ENCODE assay signal across 31 mouse cellular contexts in the genomic region with DNA sequence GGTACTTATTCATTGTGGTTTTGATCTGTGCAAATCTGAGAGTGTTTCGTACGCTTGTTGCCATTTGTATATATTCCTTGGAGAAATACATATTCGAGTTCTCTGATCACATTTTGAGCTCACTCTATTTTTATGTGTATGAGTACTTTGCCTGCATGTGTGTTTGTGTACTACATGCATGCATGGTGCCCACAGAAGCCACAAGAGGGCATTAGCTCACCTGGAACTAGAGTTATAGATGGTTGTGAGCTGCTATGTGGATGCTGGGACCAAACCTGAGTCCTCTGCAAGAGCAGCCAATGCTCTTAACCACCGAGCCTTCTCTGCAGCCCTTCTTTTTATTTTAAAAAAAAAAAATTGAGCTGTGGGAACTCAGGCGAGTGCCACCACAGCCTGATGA. TPM values are rescaled to one million over a fixed set of nuclear protein-coding genes. Genes with fewer than 3 reads are reported as not detected.
DNase-seq lines count a peak whose midpoint lies in the region; ATAC-seq and TF ChIP-seq lines count a peak whose summit lies in the region.
"Had no signal": no experiment of that assay in that cellular context is flagged by ENCODE, and none has a peak within 500 bp of the region (broad histone marks: within the 10 kb centered on the region; RNA-seq: fewer than 3 reads in every experiment).

No protein-coding gene starts in this region.

- no peaks in the 10 kb centered on the region for H3K79me2 ChIP-seq in heart, adult 2 months (replicated peaks; ENCODE audit: control insufficient read depth, insufficient read depth, low read length)
- no peaks in the 10 kb centered on the region for H3K79me2 ChIP-seq in CH12.LX (replicated peaks; ENCODE audit: control insufficient read depth, extremely low read depth, insufficient read depth, poor library complexity, severe bottlenecking)

- dilution Hi-C loops in CH12.LX (cut with MboI; ENCODE audit: extremely low pct_ligation_motif_present, extremely low pct_unique_long_range_greater_than_20kb, low sequenced_read_pairs), result no loop called here

- no peak for TF ChIP-seq POLR2A in heart, adult 2 months (IDR thresholded peaks at IDR 0.05; ENCODE audit: insufficient read depth, low read depth, low read length)
- TF ChIP-seq POLR2A in CH12.LX (IDR thresholded peaks at IDR 0.05; ENCODE audit: low read depth, low read length), result no peak

- no peak overlapping the region for H3K4me3 ChIP-seq in heart, adult 2 months
- H3K4me3 ChIP-seq in layer of hippocampus, adult 2 months, result no peak overlapping the region
- no peak overlapping the region for H3K4me3 ChIP-seq in CH12.LX (replicated peaks in 1 of 3; ENCODE audit: low read depth in 2 of 3, low read length in 2 of 3, poor library complexity in 1 of 3)
- H3K4me3 ChIP-seq in stomach, postnatal 0 days (ENCODE audit: low read depth, low read length), result no peak overlapping the region
- H3K4me3 ChIP-seq in forebrain, embryonic 16.5 days (replicated peaks; ENCODE audit: low read length), result no peak overlapping the region
- H3K4me3 ChIP-seq: embryonic facial prominence, embryonic 10.5 days; embryonic facial prominence, embryonic 13.5 days; erythroblast, embryonic 14.5 days; forebrain, embryonic 13.5 days had no signal

- peak; percentile 18 for TF ChIP-seq RAD21 in CH12.LX (IDR thresholded peaks at IDR 0.05; ENCODE audit: low read depth, low read length)

- TF ChIP-seq EP300 in heart, adult 2 months (IDR thresholded peaks at IDR 0.05; ENCODE audit: insufficient read depth, low read depth, low read length), result no peak
- TF ChIP-seq EP300 in CH12.LX (IDR thresholded peaks at IDR 0.05; ENCODE audit: low read length), result no peak
- TF ChIP-seq EP300 in stomach, postnatal 0 days (optimal IDR thresholded peaks at IDR 0.05), result no peak

- TF ChIP-seq CTCF in heart, adult 2 months (IDR thresholded peaks at IDR 0.05), result peak; percentile 36
- TF ChIP-seq CTCF in layer of hippocampus, adult 2 months (conservative IDR thresholded peaks at IDR 0.05), result peak; percentile 42
- TF ChIP-seq CTCF in CH12.LX (conservative IDR thresholded peaks at IDR 0.05 in 1 of 2, IDR thresholded peaks at IDR 0.05 in 1 of 2; ENCODE audit: low read depth in 2 of 2, low read length in 2 of 2), result peak in 1 of 2 experiments; percentile 34; a peak in 2 of 4 replicates
- peak; percentile 36; the same call in 1 of the 2 replicates for TF ChIP-seq CTCF in stomach, postnatal 0 days (IDR thresholded peaks at IDR 0.05; ENCODE audit: low read depth)

- WGBS in heart, adult 2 months, result 95% methylated on average over 5 of the region's 5 CpGs
- WGBS in stomach, postnatal 0 days, result 97% methylated on average over 5 of the region's 5 CpGs
- 95% methylated on average over 5 of the region's 5 CpGs for WGBS in forebrain, embryonic 16.5 days

- no peak overlapping the region for H3K9ac ChIP-seq in heart, adult 2 months (ENCODE audit: low read depth, low read length)
- no peak overlapping the region for H3K9ac ChIP-seq in CH12.LX (ENCODE audit: insufficient read depth, low read depth)
- H3K9ac ChIP-seq in stomach, postnatal 0 days (ENCODE audit: low read length), result no peak overlapping the region
- no peak overlapping the region for H3K9ac ChIP-seq in forebrain, embryonic 16.5 days (replicated peaks; ENCODE audit: low read depth, low read length)
- H3K9ac ChIP-seq: embryonic facial prominence, embryonic 13.5 days; forebrain, embryonic 13.5 days; hindbrain, embryonic 14.5 days had no signal

- DNase-seq in heart, adult 2 months, result no peak
- no peak for DNase-seq in heart, postnatal 4 days
- DNase-seq in layer of hippocampus, adult 2 months (ENCODE audit: low spot score in 2 of 2), result no peak
- no peak for DNase-seq in layer of hippocampus, adult 9-10 months (ENCODE audit: low spot score)
- no peak for DNase-seq in CH12.LX (ENCODE audit: extremely low read depth)
- no peak for DNase-seq in stomach, postnatal 0 days (ENCODE audit: low spot score)
- DNase-seq: adrenal gland, adult 8-10 months; B cell, adult 2 months; cerebellum, adult 11-12 months; cerebellum, adult 8-10 months; cerebellum, postnatal 10 days; cerebellum, postnatal 36 days; embryo, embryonic 11 days; gastrocnemius, postnatal 25 days; heart, adult 18-20 months; heart, postnatal 10 days; heart, postnatal 36 days had no signal

- no peaks in the 10 kb centered on the region for H3K27me3 ChIP-seq in heart, adult 2 months (ENCODE audit: control insufficient read depth, insufficient read depth, low read length)
- no peaks in the 10 kb centered on the region for H3K27me3 ChIP-seq in CH12.LX (replicated peaks)
- H3K27me3 ChIP-seq in stomach, postnatal 0 days (ENCODE audit: control insufficient read depth, insufficient read depth, low read length), result no peaks in the 10 kb centered on the region
- no peaks in the 10 kb centered on the region for H3K27me3 ChIP-seq in forebrain, embryonic 16.5 days (replicated peaks; ENCODE audit: control insufficient read depth, insufficient read depth, low read length)
- H3K27me3 ChIP-seq: embryonic facial prominence, embryonic 13.5 days; forebrain, embryonic 13.5 days had no signal

- in situ Hi-C loops in CH12.LX (cut with MboI; ENCODE audit: low pct_ligation_motif_present, low pct_unique_long_range_greater_than_20kb, low sequenced_read_pairs), result loop anchor here (10.0 kb wide), 2 partner anchors 126 to 156 kb away; no protein-coding TSS in a partner anchor

- intact Hi-C loops in heart, adult 2 months (cut with DNase I), result loop anchor here (5.0 to 10.0 kb wide), 2 partner anchors 49 to 1116 kb away; partner anchors contain the start of gene Ppfibp1

- H3K36me3 ChIP-seq in heart, adult 2 months (ENCODE audit: control insufficient read depth, insufficient read depth, low read length), result no peaks in the 10 kb centered on the region
- no peaks in the 10 kb centered on the region for H3K36me3 ChIP-seq in CH12.LX (replicated peaks in 1 of 2; ENCODE audit: control insufficient read depth in 1 of 2, insufficient read depth in 1 of 2, low read length in 1 of 2)
- no peaks in the 10 kb centered on the region for H3K36me3 ChIP-seq in stomach, postnatal 0 days (ENCODE audit: control insufficient read depth, insufficient read depth, low read length)
- H3K36me3 ChIP-seq in forebrain, embryonic 16.5 days (ENCODE audit: control insufficient read depth, insufficient read depth), result no peaks in the 10 kb centered on the region
- H3K36me3 ChIP-seq: embryonic facial prominence, embryonic 10.5 days; embryonic facial prominence, embryonic 13.5 days had no signal

- no peak overlapping the region for H3K27ac ChIP-seq in heart, adult 2 months
- no peak overlapping the region for H3K27ac ChIP-seq in layer of hippocampus, adult 2 months
- H3K27ac ChIP-seq in CH12.LX (ENCODE audit: insufficient read depth, low read depth), result no peak overlapping the region
- no peak overlapping the region for H3K27ac ChIP-seq in stomach, postnatal 0 days (replicated peaks)
- no peak overlapping the region for H3K27ac ChIP-seq in forebrain, embryonic 16.5 days (ENCODE audit: low read length)
- H3K27ac ChIP-seq: embryonic facial prominence, embryonic 10.5 days; embryonic facial prominence, embryonic 13.5 days; forebrain, embryonic 13.5 days; hindbrain, embryonic 14.5 days; hindbrain, postnatal 0 days had no signal

- H3K4me2 ChIP-seq in CH12.LX (ENCODE audit: insufficient read depth, low read depth, poor library complexity, severe bottlenecking), result no peak overlapping the region
- H3K4me2 ChIP-seq in stomach, postnatal 0 days (replicated peaks; ENCODE audit: low read depth), result no peak overlapping the region
- H3K4me2 ChIP-seq in forebrain, embryonic 16.5 days (ENCODE audit: low read length), result no peak overlapping the region
- H3K4me2 ChIP-seq: embryonic facial prominence, embryonic 13.5 days; forebrain, embryonic 13.5 days; heart, embryonic 11.5 days; hindbrain, embryonic 14.5 days had no signal

- no peaks in the 10 kb centered on the region for H3K9me3 ChIP-seq in CH12.LX (replicated peaks; ENCODE audit: low read length)
- H3K9me3 ChIP-seq in stomach, postnatal 0 days (ENCODE audit: control insufficient read depth, low read length), result no peaks in the 10 kb centered on the region
- H3K9me3 ChIP-seq in forebrain, embryonic 16.5 days (ENCODE audit: control insufficient read depth, low read length), result no peaks in the 10 kb centered on the region
- H3K9me3 ChIP-seq: embryonic facial prominence, embryonic 10.5 days; embryonic facial prominence, embryonic 13.5 days; forebrain, embryonic 13.5 days had no signal

- no peak for ATAC-seq in stomach, postnatal 0 days (ENCODE audit: low FRiP score, low TSS enrichment)
- no peak for ATAC-seq in forebrain, embryonic 16.5 days
- ATAC-seq: activated CD4-positive, CD25-positive, alpha-beta regulatory T cell, adult 4 months; forebrain, embryonic 13.5 days; hindbrain, postnatal 0 days; inflammation-experienced regulatory T-cells, adult 6 months had no signal

- H3K4me1 ChIP-seq in heart, adult 2 months (ENCODE audit: control insufficient read depth, insufficient read depth, low read length), result peaks cover 4% of the 10 kb centered on the region
- no peaks in the 10 kb centered on the region for H3K4me1 ChIP-seq in CH12.LX (ENCODE audit: control insufficient read depth in 1 of 2, insufficient read depth in 2 of 2)
- no peaks in the 10 kb centered on the region for H3K4me1 ChIP-seq in stomach, postnatal 0 days (replicated peaks; ENCODE audit: control insufficient read depth, insufficient read depth)
- no peaks in the 10 kb centered on the region for H3K4me1 ChIP-seq in forebrain, embryonic 16.5 days (replicated peaks; ENCODE audit: control insufficient read depth, insufficient read depth, low read length)
- H3K4me1 ChIP-seq: forebrain, embryonic 13.5 days had no signal

RNA-seq across cellular contexts. Expression of gene Smco2, which starts 11.5 kb away (rescaled TPM):
- total RNA-seq in heart, adult 2 months (2021), result 1 to 10 TPM; 2.0 TPM
- 0.47 and 0.76 TPM in 2 replicates for polyA plus RNA-seq in heart, adult 2 months (2012; rRNA removed)
- total RNA-seq in heart, postnatal 4 days (2021), result under 1 TPM; 0.47 to 0.62 TPM
- total RNA-seq in layer of hippocampus, adult 2 months (2021), result not detected
- total RNA-seq in CH12.LX (2012; rRNA removed) (not detected in 2 replicates), CH12.LX (2014; rRNA removed) (not detected in 2 replicates)
- not detected in 2 replicates for polyA plus RNA-seq in CH12.LX (2012; ENCODE audit: insufficient read length, low read depth)
- not detected in 2 replicates for polyA plus RNA-seq in stomach, postnatal 0 days (2015; fragmentation: Nextera tagmentation; extraction: Ambion mirVana)
- polyA plus RNA-seq in forebrain, embryonic 16.5 days (2015; fragmentation: Nextera tagmentation; extraction: Ambion mirVana), result not detected in 2 replicates
- total RNA-seq: adrenal gland, adult 8-10 months; adrenal gland, postnatal 25 days; gastrocnemius, adult 8-10 months; gastrocnemius, postnatal 25 days; hindbrain, postnatal 0 days had no signal
- polyA plus RNA-seq: activated CD4-positive, CD25-positive, alpha-beta regulatory T cell, adult 4 months; brain, embryonic 14.5 days; embryonic facial prominence, embryonic 10.5 days; embryonic facial prominence, embryonic 13.5 days; erythroblast, embryonic 14.5 days; forebrain, embryonic 13.5 days; heart, embryonic 11.5 days; hindbrain, embryonic 11.5 days; hindbrain, embryonic 14.5 days; hindbrain, postnatal 0 days; inflammation-experienced regulatory T-cells, adult 6 months had no signal

RNA-seq across cellular contexts. Expression of gene Arntl2, which starts 42.5 kb away (rescaled TPM):
- total RNA-seq in heart, adult 2 months (2021), result 1 to 10 TPM in 1 of 2 experiments, under 1 TPM in 1; 0.86 to 1.5 TPM
- 1.6 and 2.6 TPM in 2 replicates for polyA plus RNA-seq in heart, adult 2 months (2012; rRNA removed)
- total RNA-seq in heart, postnatal 4 days (2021), result 1 to 10 TPM; 1.4 to 2.1 TPM
- 10 to 100 TPM in 1 of 2 experiments, 1 to 10 TPM in 1; 9.0 to 10.4 TPM for total RNA-seq in layer of hippocampus, adult 2 months (2021)
- total RNA-seq in CH12.LX (2012; rRNA removed), result not detected in 2 replicates
- total RNA-seq in CH12.LX (2014; rRNA removed), result 0.07 TPM in 1 of 2 replicates, not detected in the other
- not detected in 2 replicates for polyA plus RNA-seq in CH12.LX (2012; ENCODE audit: insufficient read length, low read depth)
- polyA plus RNA-seq in stomach, postnatal 0 days (2015; fragmentation: Nextera tagmentation; extraction: Ambion mirVana), result 3.8 and 4.7 TPM in 2 replicates
- polyA plus RNA-seq in forebrain, embryonic 16.5 days (2015; fragmentation: Nextera tagmentation; extraction: Ambion mirVana), result 3.1 and 5.1 TPM in 2 replicates
- polyA plus RNA-seq: erythroblast, embryonic 14.5 days had no signal

RNA-seq across cellular contexts. Expression of gene Ppfibp1, which starts 49.9 kb away (rescaled TPM):
- 100 to 1,000 TPM; 102 to 128 TPM for total RNA-seq in heart, adult 2 months (2021)
- polyA plus RNA-seq in heart, adult 2 months (2012; rRNA removed), result 15.4 and 33.7 TPM in 2 replicates
- 100 to 1,000 TPM in 1 of 2 experiments, 10 to 100 TPM in 1; 95.3 to 106 TPM for total RNA-seq in heart, postnatal 4 days (2021)
- 10 to 100 TPM; 35.3 to 40.6 TPM for total RNA-seq in layer of hippocampus, adult 2 months (2021)
- total RNA-seq in CH12.LX (2012; rRNA removed), result 20.9 and 23.4 TPM in 2 replicates
- 28.2 and 31.4 TPM in 2 replicates for total RNA-seq in CH12.LX (2014; rRNA removed)
- polyA plus RNA-seq in CH12.LX (2012; ENCODE audit: insufficient read length, low read depth), result 28.2 and 33.1 TPM in 2 replicates
- 26.1 and 29.8 TPM in 2 replicates for polyA plus RNA-seq in stomach, postnatal 0 days (2015; fragmentation: Nextera tagmentation; extraction: Ambion mirVana)
- polyA plus RNA-seq in forebrain, embryonic 16.5 days (2015; fragmentation: Nextera tagmentation; extraction: Ambion mirVana), result 17.8 and 21.4 TPM in 2 replicates
- polyA plus RNA-seq: erythroblast, embryonic 14.5 days had no signal
